Comparison of ENCODE assay signal across 8 mouse cellular contexts in the genomic region with DNA sequence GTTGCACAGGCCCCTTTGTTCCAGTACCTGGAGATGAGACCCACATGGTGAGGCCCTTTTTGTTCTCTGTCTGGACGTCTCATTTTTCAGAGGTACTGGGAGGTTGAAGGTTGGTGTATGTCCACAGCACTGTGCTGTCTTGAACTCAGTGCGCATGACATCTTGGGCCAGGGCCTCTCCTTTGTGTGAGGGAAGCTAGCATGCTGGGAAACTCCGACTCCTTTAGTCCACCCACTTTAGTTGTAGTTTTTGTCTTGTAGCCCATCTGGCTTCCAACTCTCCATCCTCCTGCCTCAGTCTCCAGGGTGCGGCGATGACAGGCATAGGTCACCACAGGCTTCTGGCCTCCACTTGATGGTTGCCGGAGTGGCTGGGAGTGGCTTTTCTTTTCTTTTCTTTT. TPM values are rescaled to one million over a fixed set of nuclear protein-coding genes. Genes with fewer than 3 reads are reported as not detected.
DNase-seq lines count a peak whose midpoint lies in the region; ATAC-seq and TF ChIP-seq lines count a peak whose summit lies in the region.

No protein-coding gene starts in this region.

- no peak for ATAC-seq in heart, postnatal 0 days (ENCODE audit: insufficient read depth, low read depth)
- no peak for ATAC-seq in hindbrain, embryonic 15.5 days (ENCODE audit: low FRiP score, low read depth)
- no peak for ATAC-seq in CD4-positive, CD25-positive, alpha-beta regulatory T cell, adult 4 months

- TF ChIP-seq EP300 in heart, postnatal 0 days (IDR thresholded peaks at IDR 0.05; ENCODE audit: low read depth), result no peak

- H3K36me3 ChIP-seq in heart, postnatal 0 days (replicated peaks; ENCODE audit: control insufficient read depth, insufficient read depth, low read length), result no peaks in the 10 kb centered on the region; the same call in 1 of the 2 replicates
- peaks cover 14% of the 10 kb centered on the region for H3K36me3 ChIP-seq in hindbrain, embryonic 15.5 days
- H3K36me3 ChIP-seq in myocyte (ENCODE audit: control insufficient read depth, insufficient read depth), result peaks cover 7% of the 10 kb centered on the region

- no peak overlapping the region for H3K9ac ChIP-seq in heart, postnatal 0 days (replicated peaks; ENCODE audit: low read depth, low read length)
- peak overlapping the region; percentile 87; the same call in 1 of the 2 replicates for H3K9ac ChIP-seq in hindbrain, embryonic 15.5 days

- peaks cover 91% of the 10 kb centered on the region for H3K79me2 ChIP-seq in myocyte (ENCODE audit: control insufficient read depth, insufficient read depth)

- H3K27ac ChIP-seq in heart, postnatal 0 days (ENCODE audit: low read depth), result no peak overlapping the region
- H3K27ac ChIP-seq in cortical plate, adult 2 months (ENCODE audit: insufficient read depth, low read length), result peak overlapping the region; percentile 83
- peak overlapping the region; percentile 92 for H3K27ac ChIP-seq in hindbrain, embryonic 15.5 days (replicated peaks)

- H3K4me2 ChIP-seq in heart, postnatal 0 days (ENCODE audit: low read depth, low read length), result peak overlapping the region; percentile 65; the same call in 1 of the 2 replicates
- peak overlapping the region; percentile 95 for H3K4me2 ChIP-seq in hindbrain, embryonic 15.5 days
- H3K4me2 ChIP-seq in myocyte (ENCODE audit: low read depth), result peak overlapping the region; percentile 94

- TF ChIP-seq POLR2A in cortical plate, adult 2 months (IDR thresholded peaks at IDR 0.05; ENCODE audit: extremely low read depth, insufficient read depth, low read length), result no peak
- TF ChIP-seq POLR2A in myocyte (IDR thresholded peaks at IDR 0.05; ENCODE audit: insufficient read length, low read depth), result no peak

- WGBS in heart, postnatal 0 days, result 84% methylated on average over 6 of the region's 6 CpGs
- WGBS in hindbrain, embryonic 15.5 days, result 33% methylated on average over 6 of the region's 6 CpGs

- H3K4me3 ChIP-seq in heart, postnatal 0 days (ENCODE audit: low read depth, low read length), result no peak overlapping the region
- peak overlapping the region; percentile 96; the same call in 1 of the 2 replicates for H3K4me3 ChIP-seq in cortical plate, adult 2 months (ENCODE audit: insufficient read depth, low read length)
- peak overlapping the region; percentile 68 for H3K4me3 ChIP-seq in hindbrain, embryonic 15.5 days
- H3K4me3 ChIP-seq in myocyte, result peak overlapping the region; percentile 97

- peaks cover 23% of the 10 kb centered on the region for H3K27me3 ChIP-seq in heart, postnatal 0 days (ENCODE audit: control insufficient read depth, insufficient read depth, low read length)
- H3K27me3 ChIP-seq in hindbrain, embryonic 15.5 days, result no peaks in the 10 kb centered on the region
- H3K27me3 ChIP-seq in myocyte (ENCODE audit: control insufficient read depth, insufficient read depth, insufficient read length), result no peaks in the 10 kb centered on the region

- intact Hi-C loops in heart, postnatal 14 days (cut with DNase I), result loop anchor here (5.0 kb wide), 2 partner anchors 38 to 53 kb away; no protein-coding TSS in a partner anchor

- H3K9me3 ChIP-seq in heart, postnatal 0 days (replicated peaks; ENCODE audit: control insufficient read depth, low read length), result no peaks in the 10 kb centered on the region
- no peaks in the 10 kb centered on the region for H3K9me3 ChIP-seq in hindbrain, embryonic 15.5 days

- no peak for DNase-seq in heart, postnatal 0 days (ENCODE audit: low spot score)
- no peak for DNase-seq in heart, postnatal 14 days
- no peak for DNase-seq in adrenal gland, postnatal 36 days
- DNase-seq in layer of hippocampus, postnatal 25 days (ENCODE audit: extremely low spot score in 1 of 2, low spot score in 1 of 2), result no peak

- no peak overlapping the region for H3ac ChIP-seq in myocyte (ENCODE audit: control insufficient read depth, insufficient read length)

- TF ChIP-seq CTCF in heart, postnatal 0 days (IDR thresholded peaks at IDR 0.05; ENCODE audit: low read depth), result no peak
- no peak for TF ChIP-seq CTCF in cortical plate, adult 2 months (IDR thresholded peaks at IDR 0.05; ENCODE audit: extremely low read depth, insufficient read depth, low read length)

- peaks cover 10% of the 10 kb centered on the region for H3K4me1 ChIP-seq in heart, postnatal 0 days (ENCODE audit: control insufficient read depth, insufficient read depth)
- H3K4me1 ChIP-seq in cortical plate, adult 2 months (ENCODE audit: control insufficient read depth, insufficient read depth, low read length), result peaks cover 7% of the 10 kb centered on the region
- H3K4me1 ChIP-seq in hindbrain, embryonic 15.5 days (replicated peaks), result peaks cover 56% of the 10 kb centered on the region

TF ChIP-seq in myocyte, 11 proteins besides CTCF, POLR2A, EP300 and RAD21:
- TF ChIP-seq TCF12 (IDR thresholded peaks at IDR 0.05; ENCODE audit: insufficient read depth, poor library complexity, severe bottlenecking) (no peak), SRF (IDR thresholded peaks at IDR 0.05; ENCODE audit: control insufficient read depth, insufficient read length, low read depth) (no peak), USF1 (IDR thresholded peaks at IDR 0.05; ENCODE audit: low read depth) (no peak), CEBPB (IDR thresholded peaks at IDR 0.05; ENCODE audit: insufficient read depth, poor library complexity, severe bottlenecking) (no peak), POLR2AphosphoS2 (IDR thresholded peaks at IDR 0.05; ENCODE audit: insufficient read length, low read depth) (no peak), MAX (IDR thresholded peaks at IDR 0.05; ENCODE audit: low read depth) (no peak), TCF3 (IDR thresholded peaks at IDR 0.05; ENCODE audit: insufficient read length, low read depth) (no peak), E2F4 (IDR thresholded peaks at IDR 0.05; ENCODE audit: insufficient read depth) (no peak), MYOD1 (IDR thresholded peaks at IDR 0.05; ENCODE audit: control insufficient read depth in 1 of 3, insufficient read length in 2 of 3, low read depth in 2 of 3) (no peak), MYOG (IDR thresholded peaks at IDR 0.05; ENCODE audit: control insufficient read depth in 1 of 3, insufficient read depth in 1 of 3, insufficient read length in 2 of 3, low read depth in 2 of 3) (no peak), REST (IDR thresholded peaks at IDR 0.05; ENCODE audit: insufficient read depth, insufficient read length) (no peak)

RNA-seq across cellular contexts. Expression of gene Fscn1, which starts 4.5 kb away (rescaled TPM):
- total RNA-seq in heart, postnatal 0 days (2014; rRNA removed; ENCODE audit: low replicate concordance), result 101 and 104 TPM in 2 replicates
- polyA plus RNA-seq in heart, postnatal 0 days (2015; fragmentation: Nextera tagmentation; extraction: Ambion mirVana), result 77.9 and 78.7 TPM in 2 replicates
- total RNA-seq in heart, postnatal 14 days (2021), result 10 to 100 TPM; 47.3 to 68.9 TPM
- 260 and 267 TPM in 2 replicates for polyA plus RNA-seq in cortical plate, adult 2 months (2012; rRNA removed)
- polyA plus RNA-seq in hindbrain, embryonic 15.5 days (2015; fragmentation: Nextera tagmentation; extraction: Ambion mirVana), result 488 and 506 TPM in 2 replicates
- 180 TPM for polyA plus RNA-seq in myocyte (2012; fragmentation: generic; extraction: Trizol)
- polyA plus RNA-seq in CD4-positive, CD25-positive, alpha-beta regulatory T cell, adult 4 months (2017; shearing (Covaris generic)), result under 1 TPM; 0.36 to 0.58 TPM
- 10 to 100 TPM; 33.6 to 42.0 TPM for total RNA-seq in adrenal gland, postnatal 36 days (2021)
- 100 to 1,000 TPM; 229 to 232 TPM for total RNA-seq in layer of hippocampus, postnatal 25 days (2021)

RNA-seq across cellular contexts. Expression of gene Actb, which starts 58.1 kb away (rescaled TPM):
- 2,129 and 2,574 TPM in 2 replicates for total RNA-seq in heart, postnatal 0 days (2014; rRNA removed; ENCODE audit: low replicate concordance)
- polyA plus RNA-seq in heart, postnatal 0 days (2015; fragmentation: Nextera tagmentation; extraction: Ambion mirVana), result 4,473 and 4,544 TPM in 2 replicates
- 1,000 to 10,000 TPM; 1,025 to 1,358 TPM for total RNA-seq in heart, postnatal 14 days (2021)
- polyA plus RNA-seq in cortical plate, adult 2 months (2012; rRNA removed), result 2,590 and 2,602 TPM in 2 replicates
- 13,458 and 13,965 TPM in 2 replicates for polyA plus RNA-seq in hindbrain, embryonic 15.5 days (2015; fragmentation: Nextera tagmentation; extraction: Ambion mirVana)
- polyA plus RNA-seq in myocyte (2012; fragmentation: generic; extraction: Trizol), result 2,198 TPM
- over 10,000 TPM; 21,144 to 46,167 TPM for polyA plus RNA-seq in CD4-positive, CD25-positive, alpha-beta regulatory T cell, adult 4 months (2017; shearing (Covaris generic))
- 1,000 to 10,000 TPM; 3,336 to 3,351 TPM for total RNA-seq in adrenal gland, postnatal 36 days (2021)
- total RNA-seq in layer of hippocampus, postnatal 25 days (2021), result 1,000 to 10,000 TPM; 3,553 to 3,743 TPM

Comparison
In these comparisons a context has a peak if more than half of its experiments do, and no peak if none do; other contexts are left out.
1. RNA of gene Fscn1, which starts 4.5 kb away (polyA plus RNA-seq): 488 to 506 TPM in hindbrain, embryonic 15.5 days, 260 to 267 TPM in cortical plate, adult 2 months, 180 TPM in myocyte (single experiment) and 77.9 to 78.7 TPM in heart, postnatal 0 days; 0.36 to 0.58 TPM in CD4-positive, CD25-positive, alpha-beta regulatory T cell, adult 4 months; every median in the first group is over 10 times any median in the second.
2. Peak in every context shown above with its lines, with median percentiles within 50 percentile points of each other: H3K4me2 ChIP-seq.